In genomic region chr5:143126908-143127307, GRCm38 (mm10) we compare ENCODE assay signal across 33 mouse cellular contexts. TPM values are rescaled to one million over a fixed set of nuclear protein-coding genes. Genes with fewer than 3 reads are reported as not detected.
A peak's percentile ranks its signal among the peaks of the same experiment; 100 is the strongest.
DNase-seq lines count a peak whose midpoint lies in the region; ATAC-seq and TF ChIP-seq lines count a peak whose summit lies in the region.
"Had no signal": no experiment of that assay in that cellular context is flagged by ENCODE, and none has a peak within 500 bp of the region (broad histone marks: within the 10 kb centered on the region; RNA-seq: fewer than 3 reads in every experiment).

No protein-coding gene starts in this region.

- no peaks in the 10 kb centered on the region for H3K36me3 ChIP-seq in midbrain, embryonic 14.5 days (ENCODE audit: control insufficient read depth, insufficient read depth, low read length)
- no peaks in the 10 kb centered on the region for H3K36me3 ChIP-seq in midbrain, postnatal 0 days (ENCODE audit: insufficient read depth, low read length)
- no peaks in the 10 kb centered on the region for H3K36me3 ChIP-seq in ES-E14 (ENCODE audit: control insufficient read depth, insufficient read depth, low read length, poor library complexity, severe bottlenecking)
- H3K36me3 ChIP-seq: embryonic facial prominence, embryonic 12.5 days; embryonic facial prominence, embryonic 15.5 days; heart, embryonic 12.5 days; heart, embryonic 15.5 days; hindbrain, embryonic 10.5 days; hindbrain, embryonic 13.5 days had no signal

- TF ChIP-seq CTCF in midbrain, postnatal 0 days (IDR thresholded peaks at IDR 0.05): no peak
- TF ChIP-seq CTCF in olfactory bulb, adult 2 months (IDR thresholded peaks at IDR 0.05; ENCODE audit: insufficient read depth, low read depth, low read length): no peak

- TF ChIP-seq POLR2A in olfactory bulb, adult 2 months (IDR thresholded peaks at IDR 0.05; ENCODE audit: insufficient read depth, low read depth, low read length): no peak

- intact Hi-C loops in gastrocnemius, postnatal 14 days (cut with DNase I; ENCODE audit: low total_unique reads): no loop called here

- H3K4me1 ChIP-seq in midbrain, embryonic 14.5 days (ENCODE audit: control insufficient read depth, insufficient read depth, low read length): peaks cover 8% of the 10 kb centered on the region
- 0 out of 2 replicates have a peak, but pooled peaks cover 4% of the 10 kb centered on the region for H3K4me1 ChIP-seq in midbrain, postnatal 0 days (ENCODE audit: insufficient read depth, low read length)
- H3K4me1 ChIP-seq in ES-E14 (ENCODE audit: control insufficient read depth in 2 of 2, insufficient read depth in 2 of 2, low read length in 2 of 2, poor library complexity in 1 of 2): peaks cover 0 to 24% of the 10 kb centered on the region in 2 experiments; a peak in 2 of 4 replicates
- H3K4me1 ChIP-seq in olfactory bulb, adult 2 months (ENCODE audit: control insufficient read depth, insufficient read depth, low read length): peaks cover 7% of the 10 kb centered on the region; the same call in 1 of the 2 replicates
- H3K4me1 ChIP-seq: embryonic facial prominence, embryonic 12.5 days; embryonic facial prominence, embryonic 15.5 days; heart, embryonic 12.5 days had no signal

- 72% methylated on average over 4 of the region's 4 CpGs for WGBS in midbrain, embryonic 14.5 days
- WGBS in midbrain, postnatal 0 days: 68% methylated on average over 4 of the region's 4 CpGs
- 72% methylated on average over 4 of the region's 4 CpGs for WGBS in olfactory bulb, adult 2 months

- H3K27ac ChIP-seq in midbrain, embryonic 14.5 days (replicated peaks; ENCODE audit: low read depth, low read length): 0 out of 2 replicates have a peak overlapping the region, but pooled peaks have one; percentile 37
- no peak overlapping the region for H3K27ac ChIP-seq in midbrain, postnatal 0 days (ENCODE audit: low read depth, low read length)
- H3K27ac ChIP-seq in ES-E14 (ENCODE audit: insufficient read depth, low read depth, low read length, poor library complexity, severe bottlenecking): peak overlapping the region; percentile 44; the same call in 1 of the 2 replicates
- peak overlapping the region; percentile 8; the same call in 1 of the 2 replicates for H3K27ac ChIP-seq in olfactory bulb, adult 2 months (ENCODE audit: insufficient read depth, low read depth, low read length)
- H3K27ac ChIP-seq: embryonic facial prominence, embryonic 12.5 days; embryonic facial prominence, embryonic 15.5 days; gastrocnemius, adult 2 months; heart, embryonic 15.5 days; hindbrain, embryonic 10.5 days; hindbrain, embryonic 13.5 days had no signal

- in situ Hi-C loops in ES-E14 (cut with MboI; ENCODE audit: low sequenced_read_pairs in 2 of 2, unreplicated experiment in 2 of 2): no loop called here

- no peak overlapping the region for H3K4me2 ChIP-seq in midbrain, embryonic 14.5 days (ENCODE audit: low read length)
- no peak overlapping the region for H3K4me2 ChIP-seq in midbrain, postnatal 0 days (ENCODE audit: low read depth, low read length, poor library complexity, severe bottlenecking)
- H3K4me2 ChIP-seq: embryonic facial prominence, embryonic 12.5 days; embryonic facial prominence, embryonic 15.5 days; heart, embryonic 12.5 days; heart, embryonic 15.5 days; hindbrain, embryonic 13.5 days had no signal

- DNase-seq in midbrain, embryonic 14.5 days: no peak
- no peak for DNase-seq in midbrain, postnatal 0 days (ENCODE audit: low spot score)
- DNase-seq in ES-E14 (ENCODE audit: low read depth, low spot score): no peak
- no peak for DNase-seq in right cerebral cortex, postnatal 14 days
- DNase-seq in gastrocnemius, postnatal 14 days: no peak
- DNase-seq: adrenal gland, postnatal 10 days; cerebellum, adult 2 months; cerebellum, adult 9-11 months; cerebellum, postnatal 25 days; forebrain, postnatal 0 days; gastrocnemius, adult 2 months; gastrocnemius, postnatal 25 days; heart, adult 18-20 months; heart, postnatal 10 days; heart, postnatal 36 days had no signal

- peaks cover 8% of the 10 kb centered on the region; the same call in 1 of the 2 replicates for H3K9me3 ChIP-seq in midbrain, embryonic 14.5 days (ENCODE audit: control insufficient read depth, low read length)
- H3K9me3 ChIP-seq in midbrain, postnatal 0 days (ENCODE audit: low read length): no peaks in the 10 kb centered on the region
- peaks cover 5% of the 10 kb centered on the region; the same call in 1 of the 2 replicates for H3K9me3 ChIP-seq in ES-E14 (ENCODE audit: control insufficient read depth, insufficient read depth, low read depth, low read length)
- H3K9me3 ChIP-seq: embryonic facial prominence, embryonic 15.5 days; heart, embryonic 15.5 days had no signal

- no peak for ATAC-seq in midbrain, embryonic 14.5 days (ENCODE audit: low FRiP score, low TSS enrichment)
- ATAC-seq in midbrain, postnatal 0 days (ENCODE audit: low FRiP score): no peak
- ATAC-seq: CD4-positive, CD25-positive, alpha-beta regulatory T cell, adult 4 months; forebrain, embryonic 14.5 days; forebrain, postnatal 0 days; hindbrain, embryonic 16.5 days had no signal

- no peak overlapping the region for H3K4me3 ChIP-seq in midbrain, embryonic 14.5 days (replicated peaks; ENCODE audit: low read depth, low read length)
- no peak overlapping the region for H3K4me3 ChIP-seq in midbrain, postnatal 0 days (ENCODE audit: low read depth, low read length)
- H3K4me3 ChIP-seq in ES-E14 (ENCODE audit: insufficient read depth in 1 of 2, low read depth in 1 of 2, low read length in 2 of 2, poor library complexity in 1 of 2, severe bottlenecking in 1 of 2): no peak overlapping the region
- H3K4me3 ChIP-seq in olfactory bulb, adult 2 months (ENCODE audit: insufficient read depth, low read depth, low read length): no peak overlapping the region
- H3K4me3 ChIP-seq: embryonic facial prominence, embryonic 12.5 days; embryonic facial prominence, embryonic 15.5 days; gastrocnemius, adult 2 months; heart, embryonic 12.5 days; heart, embryonic 15.5 days; hindbrain, embryonic 10.5 days; hindbrain, embryonic 13.5 days had no signal

- H3K27me3 ChIP-seq in midbrain, embryonic 14.5 days (ENCODE audit: control insufficient read depth, insufficient read depth, low read length): no peaks in the 10 kb centered on the region
- no peaks in the 10 kb centered on the region for H3K27me3 ChIP-seq in midbrain, postnatal 0 days (ENCODE audit: insufficient read depth, low read length)
- H3K27me3 ChIP-seq: embryonic facial prominence, embryonic 12.5 days; embryonic facial prominence, embryonic 15.5 days; heart, embryonic 12.5 days; heart, embryonic 15.5 days; hindbrain, embryonic 13.5 days had no signal

- H3K9ac ChIP-seq in midbrain, embryonic 14.5 days (replicated peaks; ENCODE audit: low read length): no peak overlapping the region
- H3K9ac ChIP-seq in midbrain, postnatal 0 days (replicated peaks; ENCODE audit: low read length, poor library complexity, severe bottlenecking): no peak overlapping the region
- H3K9ac ChIP-seq in ES-E14 (ENCODE audit: insufficient read depth, low read depth, low read length, poor library complexity, severe bottlenecking): no peak overlapping the region
- H3K9ac ChIP-seq: embryonic facial prominence, embryonic 12.5 days; embryonic facial prominence, embryonic 15.5 days; forebrain, postnatal 0 days; heart, embryonic 12.5 days; heart, embryonic 15.5 days; hindbrain, embryonic 13.5 days had no signal

TF ChIP-seq in ES-E14, 5 proteins besides CTCF, POLR2A, EP300 and RAD21:
- no peak for TF ChIP-seq CHD2 (IDR thresholded peaks at IDR 0.05; ENCODE audit: low read depth, low read length)
- TF ChIP-seq MAFK (IDR thresholded peaks at IDR 0.05; ENCODE audit: insufficient read depth, low read depth, low read length): 0 out of 2 replicates have a peak, but pooled peaks have one; percentile 20
- TF ChIP-seq ZNF384 (IDR thresholded peaks at IDR 0.05; ENCODE audit: low read depth, low read length): no peak

RNA-seq across cellular contexts. Expression of gene Rnf216, which starts 14.1 kb away (rescaled TPM):
- polyA plus RNA-seq in midbrain, embryonic 14.5 days (2014; fragmentation: Nextera tagmentation; extraction: Ambion mirVana): 28.9 and 32.1 TPM in 2 replicates
- total RNA-seq in midbrain, postnatal 0 days (2014; rRNA removed): 37.0 and 40.7 TPM in 2 replicates
- 22.1 and 27.5 TPM in 2 replicates for polyA plus RNA-seq in midbrain, postnatal 0 days (2015; fragmentation: Nextera tagmentation; extraction: Ambion mirVana)
- total RNA-seq in ES-E14 (2012; rRNA removed): 17.7 and 23.8 TPM in 2 replicates
- polyA plus RNA-seq in olfactory bulb, adult 2 months (2012; ENCODE audit: insufficient read depth, insufficient read length, low replicate concordance, missing spikeins): not detected in 2 replicates
- total RNA-seq in gastrocnemius, postnatal 14 days (2021): 10 to 100 TPM; 16.6 to 19.0 TPM

RNA-seq across cellular contexts. Expression of gene Olfr718-ps1, which starts 20.5 kb away (rescaled TPM):
- polyA plus RNA-seq in midbrain, embryonic 14.5 days (2014; fragmentation: Nextera tagmentation; extraction: Ambion mirVana): not detected in 2 replicates
- total RNA-seq in midbrain, postnatal 0 days (2014; rRNA removed): not detected in 2 replicates
- not detected in 2 replicates for polyA plus RNA-seq in midbrain, postnatal 0 days (2015; fragmentation: Nextera tagmentation; extraction: Ambion mirVana)
- 0.05 and 0.36 TPM in 2 replicates for total RNA-seq in ES-E14 (2012; rRNA removed)
- polyA plus RNA-seq in olfactory bulb, adult 2 months (2012; ENCODE audit: insufficient read depth, insufficient read length, low replicate concordance, missing spikeins): not detected in 2 replicates
- total RNA-seq in gastrocnemius, postnatal 14 days (2021): not detected
- total RNA-seq: adrenal gland, adult 18-20 months; forebrain, postnatal 0 days; gastrocnemius, adult 2 months; heart, adult 18-20 months; heart, postnatal 36 days; MEL had no signal
- polyA plus RNA-seq: C2C12; cerebellum, adult 2 months; forebrain, embryonic 14.5 days; forebrain, postnatal 0 days; frontal cortex, adult 2 months; gonadal fat pad, adult 2 months; heart, embryonic 12.5 days; heart, embryonic 15.5 days; hindbrain, embryonic 16.5 days had no signal

RNA-seq across cellular contexts. Expression of gene Rbak, which starts 53.7 kb away (rescaled TPM):
- polyA plus RNA-seq in midbrain, embryonic 14.5 days (2014; fragmentation: Nextera tagmentation; extraction: Ambion mirVana): 12.3 and 13.9 TPM in 2 replicates
- 15.2 and 22.7 TPM in 2 replicates for total RNA-seq in midbrain, postnatal 0 days (2014; rRNA removed)
- 9.1 and 9.2 TPM in 2 replicates for polyA plus RNA-seq in midbrain, postnatal 0 days (2015; fragmentation: Nextera tagmentation; extraction: Ambion mirVana)
- 11.2 and 11.5 TPM in 2 replicates for total RNA-seq in ES-E14 (2012; rRNA removed)
- polyA plus RNA-seq in olfactory bulb, adult 2 months (2012; ENCODE audit: insufficient read depth, insufficient read length, low replicate concordance, missing spikeins): not detected in 2 replicates
- total RNA-seq in gastrocnemius, postnatal 14 days (2021): 1 to 10 TPM; 4.3 to 4.5 TPM

RNA-seq across cellular contexts. Expression of gene Spdye4b, which starts 53.9 kb away (rescaled TPM):
- not detected in 2 replicates for polyA plus RNA-seq in midbrain, embryonic 14.5 days (2014; fragmentation: Nextera tagmentation; extraction: Ambion mirVana)
- not detected in 2 replicates for total RNA-seq in midbrain, postnatal 0 days (2014; rRNA removed)
- polyA plus RNA-seq in midbrain, postnatal 0 days (2015; fragmentation: Nextera tagmentation; extraction: Ambion mirVana): not detected in 2 replicates
- 0.45 and 0.48 TPM in 2 replicates for total RNA-seq in ES-E14 (2012; rRNA removed)
- not detected in 2 replicates for polyA plus RNA-seq in olfactory bulb, adult 2 months (2012; ENCODE audit: insufficient read depth, insufficient read length, low replicate concordance, missing spikeins)
- total RNA-seq in gastrocnemius, postnatal 14 days (2021): not detected
- total RNA-seq: adrenal gland, adult 18-20 months; adrenal gland, postnatal 10 days; adrenal gland, postnatal 36 days; common myeloid progenitor, adult 5-6 weeks; gastrocnemius, adult 2 months; gastrocnemius, postnatal 25 days; heart, adult 18-20 months; heart, postnatal 10 days; heart, postnatal 36 days; MEL had no signal
- polyA plus RNA-seq: C2C12; CD4-positive, CD25-positive, alpha-beta regulatory T cell, adult 4 months; cerebellum, adult 2 months; embryonic facial prominence, embryonic 12.5 days; embryonic facial prominence, embryonic 15.5 days; forebrain, embryonic 11.5 days; forebrain, embryonic 14.5 days; forebrain, postnatal 0 days; frontal cortex, adult 2 months; gonadal fat pad, adult 2 months; heart, embryonic 12.5 days; heart, embryonic 15.5 days; hindbrain, embryonic 13.5 days; hindbrain, embryonic 16.5 days had no signal
